Mouse (Mus musculus) bone marrow macrophage, adult 2 months (primary cell): ENCODE measurements around the gene Cachd1.

Experiments used
- CTCF ChIP-seq: IDR thresholded peaks from 2 replicates; pipeline ENCODE4 v1.5.1; 2012; ENCODE audit warnings: low read depth, mild to moderate bottlenecking, low read length, moderate library complexity
- POLR2A ChIP-seq: IDR thresholded peaks from 2 replicates; pipeline ENCODE4 v1.6.1; 2012; ENCODE audit warnings: mild to moderate bottlenecking, low read depth, low read length, borderline replicate concordance

GRCm38 (mm10) chr4:100782348-100782747 is 5.9 kb downstream of the Cachd1 start:
- TF ChIP-seq POLR2A, result no peak
- TF ChIP-seq CTCF, result no peak
